Mouse (Mus musculus): ENCODE data around the gene Cspg5. TPM values are rescaled to one million over a fixed set of nuclear protein-coding genes. Genes with fewer than 3 reads are reported as not detected.

Gene Cspg5
- polyA plus RNA-seq, 1 experiment from 2014 or later = 1.2 TPM

- WGBS = 91% methylated on average over 10 of the region's 10 CpGs
- H3K9ac ChIP-seq (ENCODE audit: low read length) = no peak overlapping the region
- H3K4me3 ChIP-seq (ENCODE audit: low read length) = no peak overlapping the region
- H3K4me1 ChIP-seq (ENCODE audit: control insufficient read depth, insufficient read depth, low read length) = no peaks in the 10 kb centered on the region
- no peak overlapping the region for H3K4me2 ChIP-seq (ENCODE audit: low read depth, low read length)
- H3K27ac ChIP-seq (ENCODE audit: low read length) = no peak overlapping the region
- no peak for ATAC-seq (replicated peaks; ENCODE audit: extremely low read depth, insufficient read depth, low FRiP score)
- H3K36me3 ChIP-seq (ENCODE audit: control insufficient read depth, insufficient read depth) = no peaks in the 10 kb centered on the region
- H3K9me3 ChIP-seq (replicated peaks; ENCODE audit: control insufficient read depth, low read length) = no peaks in the 10 kb centered on the region
- no peaks in the 10 kb centered on the region for H3K27me3 ChIP-seq (ENCODE audit: control insufficient read depth, insufficient read depth, low read length)
Measured at GRCm38 (mm10) chr9:110268416-110268815, 24.8 kb downstream of the Cspg5 start.

GRCm38 (mm10) chr9:110272330-110272729 lies 28.7 kb downstream of the Cspg5 start:
- Histone ChIP-seq H3K4me2 (ENCODE audit: low read depth, low read length) (no peak overlapping the region), H3K27me3 (ENCODE audit: control insufficient read depth, insufficient read depth, low read length) (no peaks in the 10 kb centered on the region), H3K9me3 (replicated peaks; ENCODE audit: control insufficient read depth, low read length) (no peaks in the 10 kb centered on the region), H3K36me3 (ENCODE audit: control insufficient read depth, insufficient read depth) (no peaks in the 10 kb centered on the region), H3K9ac (ENCODE audit: low read length) (no peak overlapping the region), H3K27ac (ENCODE audit: low read length) (no peak overlapping the region), H3K4me1 (ENCODE audit: control insufficient read depth, insufficient read depth, low read length) (no peaks in the 10 kb centered on the region), H3K4me3 (ENCODE audit: low read length) (no peak overlapping the region)
- WGBS = 82% methylated on average over 3 of the region's 3 CpGs
- no peak for ATAC-seq (replicated peaks; ENCODE audit: extremely low read depth, insufficient read depth, low FRiP score)

- Histone ChIP-seq H3K9ac (ENCODE audit: low read length) (no peak overlapping the region), H3K9me3 (replicated peaks; ENCODE audit: control insufficient read depth, low read length) (no peaks in the 10 kb centered on the region), H3K4me1 (ENCODE audit: control insufficient read depth, insufficient read depth, low read length) (no peaks in the 10 kb centered on the region), H3K36me3 (ENCODE audit: control insufficient read depth, insufficient read depth) (no peaks in the 10 kb centered on the region), H3K4me3 (ENCODE audit: low read length) (no peak overlapping the region), H3K27me3 (ENCODE audit: control insufficient read depth, insufficient read depth, low read length) (no peaks in the 10 kb centered on the region), H3K4me2 (ENCODE audit: low read depth, low read length) (no peak overlapping the region), H3K27ac (ENCODE audit: low read length) (no peak overlapping the region)
- ATAC-seq (replicated peaks; ENCODE audit: extremely low read depth, insufficient read depth, low FRiP score) = no peak
- 65% methylated on average over 4 of the region's 4 CpGs for WGBS
Measured at GRCm38 (mm10) chr9:110273507-110273906, 29.9 kb downstream of the Cspg5 start.

- 71% methylated on average over 5 of the region's 5 CpGs for WGBS
- Histone ChIP-seq H3K27ac (ENCODE audit: low read length) (no peak overlapping the region), H3K9me3 (replicated peaks; ENCODE audit: control insufficient read depth, low read length) (no peaks in the 10 kb centered on the region), H3K4me2 (ENCODE audit: low read depth, low read length) (no peak overlapping the region), H3K27me3 (ENCODE audit: control insufficient read depth, insufficient read depth, low read length) (no peaks in the 10 kb centered on the region), H3K9ac (ENCODE audit: low read length) (no peak overlapping the region), H3K4me3 (ENCODE audit: low read length) (no peak overlapping the region), H3K36me3 (ENCODE audit: control insufficient read depth, insufficient read depth) (no peaks in the 10 kb centered on the region), H3K4me1 (ENCODE audit: control insufficient read depth, insufficient read depth, low read length) (no peaks in the 10 kb centered on the region)
- ATAC-seq (replicated peaks; ENCODE audit: extremely low read depth, insufficient read depth, low FRiP score) = no peak
Measured at GRCm38 (mm10) chr9:110275882-110276281, 32.3 kb downstream of the Cspg5 start.

- Histone ChIP-seq H3K4me3 (ENCODE audit: low read length) (no peak overlapping the region), H3K4me1 (ENCODE audit: control insufficient read depth, insufficient read depth, low read length) (no peaks in the 10 kb centered on the region), H3K36me3 (ENCODE audit: control insufficient read depth, insufficient read depth) (no peaks in the 10 kb centered on the region), H3K27me3 (ENCODE audit: control insufficient read depth, insufficient read depth, low read length) (no peaks in the 10 kb centered on the region), H3K27ac (ENCODE audit: low read length) (no peak overlapping the region), H3K4me2 (ENCODE audit: low read depth, low read length) (no peak overlapping the region), H3K9ac (ENCODE audit: low read length) (no peak overlapping the region), H3K9me3 (replicated peaks; ENCODE audit: control insufficient read depth, low read length) (no peaks in the 10 kb centered on the region)
- WGBS = 43% methylated on average over 8 of the region's 8 CpGs
- ATAC-seq (replicated peaks; ENCODE audit: extremely low read depth, insufficient read depth, low FRiP score) = no peak
Measured at GRCm38 (mm10) chr9:110277431-110277881, 33.9 kb downstream of the Cspg5 start.

- no peak for ATAC-seq (replicated peaks; ENCODE audit: extremely low read depth, insufficient read depth, low FRiP score)
- Histone ChIP-seq H3K4me2 (ENCODE audit: low read depth, low read length) (no peak overlapping the region), H3K4me3 (ENCODE audit: low read length) (no peak overlapping the region), H3K9ac (ENCODE audit: low read length) (no peak overlapping the region), H3K27ac (ENCODE audit: low read length) (no peak overlapping the region), H3K27me3 (ENCODE audit: control insufficient read depth, insufficient read depth, low read length) (no peaks in the 10 kb centered on the region), H3K4me1 (ENCODE audit: control insufficient read depth, insufficient read depth, low read length) (no peaks in the 10 kb centered on the region), H3K36me3 (ENCODE audit: control insufficient read depth, insufficient read depth) (no peaks in the 10 kb centered on the region), H3K9me3 (replicated peaks; ENCODE audit: control insufficient read depth, low read length) (no peaks in the 10 kb centered on the region)
- WGBS = 86% methylated on average over 8 of the region's 10 CpGs
Measured at GRCm38 (mm10) chr9:110284075-110284697, 40.6 kb downstream of the Cspg5 start.

- WGBS = 73% methylated on average over 7 of the region's 7 CpGs
- Histone ChIP-seq H3K9ac (ENCODE audit: low read length) (no peak overlapping the region), H3K36me3 (ENCODE audit: control insufficient read depth, insufficient read depth) (no peaks in the 10 kb centered on the region), H3K4me2 (ENCODE audit: low read depth, low read length) (no peak overlapping the region), H3K9me3 (replicated peaks; ENCODE audit: control insufficient read depth, low read length) (no peaks in the 10 kb centered on the region; the same call in 1 of the 2 replicates), H3K27ac (ENCODE audit: low read length) (no peak overlapping the region), H3K4me1 (ENCODE audit: control insufficient read depth, insufficient read depth, low read length) (no peaks in the 10 kb centered on the region), H3K27me3 (ENCODE audit: control insufficient read depth, insufficient read depth, low read length) (no peaks in the 10 kb centered on the region), H3K4me3 (ENCODE audit: low read length) (no peak overlapping the region)
- no peak for ATAC-seq (replicated peaks; ENCODE audit: extremely low read depth, insufficient read depth, low FRiP score)
Measured at GRCm38 (mm10) chr9:110287321-110287924, 43.8 kb downstream of the Cspg5 start.

- H3K4me2 ChIP-seq (ENCODE audit: low read depth, low read length) = no peak overlapping the region
- no peak overlapping the region for H3K9ac ChIP-seq (ENCODE audit: low read length)
- no peaks in the 10 kb centered on the region for H3K4me1 ChIP-seq (ENCODE audit: control insufficient read depth, insufficient read depth, low read length)
- no peak overlapping the region for H3K27ac ChIP-seq (ENCODE audit: low read length)
- 56% methylated on average over 12 of the region's 12 CpGs for WGBS
- no peaks in the 10 kb centered on the region for H3K27me3 ChIP-seq (ENCODE audit: control insufficient read depth, insufficient read depth, low read length)
- H3K36me3 ChIP-seq (ENCODE audit: control insufficient read depth, insufficient read depth) = no peaks in the 10 kb centered on the region
- no peak overlapping the region for H3K4me3 ChIP-seq (ENCODE audit: low read length)
- no peak for ATAC-seq (replicated peaks; ENCODE audit: extremely low read depth, insufficient read depth, low FRiP score)
- no peaks in the 10 kb centered on the region; the same call in 1 of the 2 replicates for H3K9me3 ChIP-seq (replicated peaks; ENCODE audit: control insufficient read depth, low read length)
Measured at GRCm38 (mm10) chr9:110293254-110293718, 49.7 kb downstream of the Cspg5 start.

GRCm38 (mm10) chr9:110293873-110294415 lies 50.4 kb downstream of the Cspg5 start:
- Histone ChIP-seq H3K4me2 (ENCODE audit: low read depth, low read length) (no peak overlapping the region), H3K9ac (ENCODE audit: low read length) (no peak overlapping the region), H3K9me3 (replicated peaks; ENCODE audit: control insufficient read depth, low read length) (no peaks in the 10 kb centered on the region; the same call in 1 of the 2 replicates), H3K27me3 (ENCODE audit: control insufficient read depth, insufficient read depth, low read length) (no peaks in the 10 kb centered on the region), H3K36me3 (ENCODE audit: control insufficient read depth, insufficient read depth) (no peaks in the 10 kb centered on the region), H3K4me3 (ENCODE audit: low read length) (no peak overlapping the region), H3K4me1 (ENCODE audit: control insufficient read depth, insufficient read depth, low read length) (no peaks in the 10 kb centered on the region), H3K27ac (ENCODE audit: low read length) (no peak overlapping the region)
- ATAC-seq (replicated peaks; ENCODE audit: extremely low read depth, insufficient read depth, low FRiP score) = no peak
- WGBS = 79% methylated on average over 13 of the region's 13 CpGs

Measured in heart, embryonic 16.5 days (tissue).